Mouse (Mus musculus): ENCODE data around the gene Olfr70.

DNA sequence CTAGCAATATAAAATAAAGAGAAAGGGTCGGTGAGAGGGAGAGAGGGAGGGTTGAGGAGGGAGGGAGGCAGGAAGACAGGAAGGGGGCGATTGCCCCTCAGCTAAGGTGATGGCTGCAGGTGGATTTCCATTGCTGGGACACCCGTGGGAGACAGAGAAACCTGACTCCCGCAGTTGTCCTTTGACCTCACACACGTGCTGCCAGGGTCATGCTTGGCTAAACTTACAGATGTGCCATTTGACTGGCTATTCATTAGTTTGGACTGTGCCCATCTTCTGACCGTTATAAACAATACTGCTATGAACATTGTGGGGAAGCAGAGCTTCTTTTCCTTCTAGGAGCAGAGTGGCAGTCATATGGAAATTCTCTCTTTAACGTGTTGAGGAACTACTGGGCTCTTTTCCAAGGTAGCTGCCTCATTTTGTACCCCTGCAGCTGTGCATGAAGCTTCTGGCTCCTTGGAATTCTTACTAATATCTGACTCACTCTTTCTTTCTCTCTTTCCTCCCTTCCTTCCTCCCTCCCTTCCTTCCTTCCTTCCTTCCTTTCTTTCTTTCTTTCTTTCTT is 13.1 kb upstream of the Olfr70 start:
- no peak for TF ChIP-seq CTCF (IDR thresholded peaks at IDR 0.05; ENCODE audit: low read depth)
- no peak for TF ChIP-seq EP300 (IDR thresholded peaks at IDR 0.05; ENCODE audit: low read depth)
